Mouse (Mus musculus): ENCODE measurements around the gene Adamts8.
A peak's percentile ranks its signal among the peaks of the same experiment; 100 is the strongest.

Adamts8 gene

DNA sequence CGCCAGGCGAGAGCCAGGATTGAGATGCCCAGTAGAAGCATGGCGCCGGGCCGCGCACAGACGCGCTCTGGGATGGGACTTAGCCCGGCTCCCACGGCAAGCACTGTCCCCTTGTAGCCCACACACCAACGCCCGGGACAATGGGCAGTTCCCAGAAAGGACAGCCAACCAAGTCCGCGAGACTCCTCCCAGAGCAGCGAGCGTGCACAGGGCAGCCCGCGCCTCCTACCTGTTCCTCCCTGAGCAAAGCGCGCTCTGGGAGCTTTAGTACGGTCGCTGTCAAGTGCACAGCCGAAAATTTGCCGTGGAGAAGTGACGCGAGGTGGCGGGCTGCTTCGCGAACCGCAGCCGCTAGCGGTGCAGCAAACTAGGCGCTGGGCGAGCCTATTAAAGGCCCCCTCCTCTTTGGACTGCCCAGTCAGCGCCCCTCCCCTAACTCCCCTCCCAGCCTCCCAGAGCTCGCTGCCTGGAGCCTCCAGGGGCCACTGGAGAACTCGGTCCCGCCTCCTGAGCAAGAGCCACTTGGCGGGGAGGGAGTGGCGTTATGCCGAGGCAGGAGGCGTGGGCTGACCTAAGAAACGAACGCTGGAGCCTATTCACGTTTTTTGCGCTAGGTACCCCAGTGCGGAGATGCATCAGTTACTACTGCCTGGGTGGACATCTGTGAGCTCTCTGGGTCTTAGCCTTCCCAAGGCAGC lies 20.0 kb upstream of the Adamts8 start, which contains the start of gene Adamts15:
TSS of gene Adamts15 (minus strand) at position 256 of the 698 bp plus-strand sequence.
- peak; percentile 83 for DNase-seq

- no peak for DNase-seq
Measured at GRCm38 (mm10) chr9:30928759-30929158, 13.6 kb upstream of the Adamts8 start.

GRCm38 (mm10) chr9:30932346-30932745 lies 10.0 kb upstream of the Adamts8 start:
- no peak for DNase-seq

GRCm38 (mm10) chr9:30934827-30935226 lies 7.5 kb upstream of the Adamts8 start:
- no peak for DNase-seq

GRCm38 (mm10) chr9:30936674-30937438 lies 5.5 kb upstream of the Adamts8 start:
- DNase-seq, result peak in 1 of 2 experiments; percentile 84

DNA sequence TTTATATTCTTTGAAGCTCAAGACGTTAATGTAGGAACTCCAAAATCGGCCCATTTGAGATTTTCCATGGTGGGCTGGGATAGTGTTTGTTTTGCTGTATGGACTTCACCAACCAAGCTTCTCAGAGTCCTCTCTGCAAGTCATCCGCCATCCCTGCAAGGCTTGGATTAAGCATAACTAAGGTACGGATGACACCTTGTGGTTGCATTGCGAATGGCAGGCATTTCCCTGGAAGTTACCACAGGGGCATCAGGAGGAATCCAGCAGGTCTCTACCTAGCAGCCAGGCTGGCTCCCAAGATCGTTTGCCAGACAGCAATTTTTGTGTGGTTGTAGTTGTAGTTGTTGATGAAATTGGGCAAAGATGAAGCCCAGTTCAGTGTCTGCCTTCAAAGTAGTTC lies 2.0 kb upstream of the Adamts8 start:
- DNase-seq, result peak; percentile 86 to 94

DNA sequence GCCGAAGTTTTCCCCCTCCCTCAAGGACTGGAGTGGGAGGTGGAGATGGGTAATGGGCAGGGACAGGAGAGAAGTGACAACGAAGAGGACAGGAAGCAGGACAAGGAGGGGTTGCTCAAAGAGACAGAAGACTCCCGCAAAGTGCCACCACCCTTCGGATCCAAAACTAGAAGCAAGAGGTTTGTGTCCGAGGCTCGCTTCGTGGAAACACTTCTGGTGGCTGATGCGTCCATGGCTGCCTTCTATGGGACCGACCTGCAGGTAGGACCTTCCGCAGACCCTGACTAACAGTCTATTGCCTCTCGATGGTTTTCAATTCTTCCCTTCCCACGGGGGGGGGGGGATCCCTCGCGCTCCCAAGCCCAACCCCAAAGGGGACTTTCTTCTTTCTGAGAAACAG lies 979 bp downstream of the Adamts8 start:
- DNase-seq, result no peak

- DNase-seq, result no peak
Measured at GRCm38 (mm10) chr9:30944234-30944633, 1.9 kb downstream of the Adamts8 start.

- DNase-seq, result peak; percentile 59 to 60
Measured at GRCm38 (mm10) chr9:30945276-30945675, 2.9 kb downstream of the Adamts8 start.

- no peak for DNase-seq
Measured at GRCm38 (mm10) chr9:30949422-30949821, 7.1 kb downstream of the Adamts8 start.

DNA sequence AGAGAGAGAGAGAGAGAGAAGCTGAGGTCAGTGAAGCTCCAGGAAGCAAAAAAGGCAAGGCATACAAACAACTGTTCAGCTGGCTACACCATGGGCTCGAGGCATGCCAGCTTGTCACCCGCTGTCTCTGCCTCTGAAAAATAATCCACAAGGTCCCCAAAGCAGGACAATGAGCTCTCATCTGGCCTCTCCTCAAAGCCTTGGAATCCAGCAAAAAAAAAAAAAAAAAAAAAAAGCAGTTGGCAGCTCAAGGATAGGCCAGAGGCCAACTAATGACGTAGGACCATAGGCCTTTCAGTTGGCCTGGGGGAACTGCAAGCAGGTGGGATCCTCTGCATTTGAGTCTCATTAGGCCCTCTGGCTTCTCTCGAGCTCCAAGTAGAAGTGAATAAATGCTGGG lies 7.6 kb downstream of the Adamts8 start:
- no peak for DNase-seq

- peak in 1 of 2 experiments; percentile 42 for DNase-seq
Measured at GRCm38 (mm10) chr9:30950592-30950991, 8.2 kb downstream of the Adamts8 start.

DNA sequence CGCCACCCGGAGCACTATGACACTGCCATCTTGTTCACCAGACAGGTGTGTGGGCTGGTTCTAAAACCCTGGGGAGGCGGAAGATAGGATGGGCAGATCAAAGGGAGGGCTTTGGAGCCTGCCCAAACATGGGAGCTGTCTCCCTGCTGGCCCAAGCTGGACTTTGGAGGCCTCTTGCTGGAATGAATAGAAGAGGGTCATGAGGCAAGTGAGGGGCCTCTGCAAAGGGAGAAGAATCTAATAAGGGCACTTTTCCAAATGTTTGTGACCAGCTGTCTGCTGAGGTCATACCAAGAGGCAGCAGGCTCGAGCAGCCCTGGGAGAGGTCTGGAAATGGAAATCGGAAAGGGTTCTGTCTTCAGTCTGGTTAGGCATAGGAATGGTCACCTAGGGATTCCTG lies 9.1 kb downstream of the Adamts8 start:
- DNase-seq, result no peak

DNA sequence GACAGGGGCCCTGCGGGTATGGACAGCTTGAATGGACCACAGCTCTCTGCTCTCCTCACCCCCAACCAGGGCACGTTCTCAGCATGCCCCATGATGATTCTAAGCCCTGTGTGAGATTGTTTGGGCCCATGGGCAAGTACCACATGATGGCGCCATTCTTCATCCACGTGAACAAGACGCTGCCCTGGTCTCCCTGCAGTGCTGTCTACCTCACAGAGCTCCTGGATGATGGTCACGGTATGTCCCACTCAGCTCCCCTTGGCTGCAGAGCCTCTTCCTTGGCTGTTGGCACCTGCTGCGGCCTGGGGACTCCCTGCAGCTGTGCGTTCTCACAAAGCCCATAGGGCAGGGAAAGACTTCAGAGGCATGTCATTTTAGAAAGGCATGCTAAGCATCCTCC lies 10.9 kb downstream of the Adamts8 start:
- DNase-seq, result peak in 1 of 2 experiments; percentile 62

- DNase-seq, result no peak
Measured at GRCm38 (mm10) chr9:30955246-30955645, 12.9 kb downstream of the Adamts8 start.

DNA sequence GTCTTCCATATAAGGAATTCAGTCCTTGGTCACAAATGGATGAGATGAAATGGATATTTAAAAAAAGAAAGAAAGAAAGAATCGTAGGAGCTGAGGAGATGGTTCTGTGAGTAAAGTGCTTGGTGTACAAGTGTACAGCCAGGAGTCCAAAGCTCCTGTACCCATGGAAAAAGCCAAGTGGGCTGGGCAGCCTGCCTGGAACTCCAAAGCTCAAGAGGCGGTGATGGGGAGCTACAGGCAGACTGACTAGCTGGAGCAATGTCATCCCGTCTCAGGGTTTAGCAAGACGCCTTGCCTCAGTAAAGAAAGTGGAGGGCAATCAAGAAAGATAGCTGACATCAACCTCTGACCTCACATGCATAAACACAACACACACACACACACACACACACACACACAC lies 21.4 kb downstream of the Adamts8 start:
- DNase-seq, result peak in 1 of 2 experiments; percentile 27

DNA sequence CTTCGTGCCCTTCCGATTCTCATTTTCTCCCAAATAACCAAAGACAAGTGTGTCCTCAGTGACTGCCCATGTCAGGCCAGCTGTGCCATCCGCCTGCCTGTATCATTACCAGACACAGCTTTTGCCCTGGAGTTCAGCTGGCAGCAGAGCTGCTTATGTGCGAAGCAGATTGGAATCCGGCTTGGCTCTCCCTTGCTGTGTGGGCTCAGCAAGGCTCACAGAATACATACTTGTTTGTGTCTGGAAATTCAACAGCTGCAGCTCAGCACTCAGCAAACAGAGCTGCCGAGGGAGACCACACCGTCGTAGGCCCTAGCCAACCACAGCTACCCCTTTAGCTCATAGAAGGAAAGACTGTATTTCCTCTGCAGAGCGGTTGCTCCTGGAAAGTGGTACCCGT lies 22.3 kb downstream of the Adamts8 start:
- DNase-seq, result no peak

DNA sequence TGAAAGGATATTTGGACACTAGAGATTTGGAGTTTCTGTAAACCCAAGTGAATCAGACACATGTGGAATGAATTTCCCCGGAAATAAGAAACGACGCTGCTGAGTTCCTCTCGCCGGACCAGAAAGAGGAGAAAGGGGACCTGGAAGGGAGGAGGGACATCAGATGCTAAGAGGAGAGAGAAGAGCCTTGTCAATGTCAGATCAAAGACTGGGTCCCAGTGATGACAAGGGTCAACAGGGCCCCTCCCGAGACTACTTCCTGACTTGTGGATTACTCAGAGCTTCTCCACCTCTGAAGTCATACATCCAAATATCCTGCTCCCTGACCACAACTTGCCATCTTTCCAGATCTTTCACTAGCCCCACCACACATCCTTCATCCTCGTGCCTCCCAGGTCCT lies 24.5 kb downstream of the Adamts8 start:
- DNase-seq, result no peak

DNA sequence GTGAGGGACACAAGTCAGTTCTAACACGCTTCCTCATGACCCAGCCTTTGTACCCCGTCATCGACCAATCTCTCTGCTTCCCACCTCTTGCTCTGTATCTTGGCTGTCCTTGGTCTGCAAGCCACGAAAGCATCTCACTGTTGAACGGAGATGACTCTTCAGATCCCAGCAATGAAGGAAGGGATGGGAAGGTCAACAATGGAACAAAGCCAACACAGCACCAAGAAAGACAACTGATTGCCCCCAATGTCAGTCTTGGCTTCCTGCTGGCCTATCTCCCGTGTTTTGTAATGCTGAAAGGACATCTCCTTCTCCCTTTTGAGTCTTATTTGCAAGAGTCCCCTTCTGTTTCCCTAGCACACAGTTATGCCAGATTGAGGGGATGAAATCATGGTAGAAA lies 25.8 kb downstream of the Adamts8 start:
- DNase-seq, result no peak

DNA sequence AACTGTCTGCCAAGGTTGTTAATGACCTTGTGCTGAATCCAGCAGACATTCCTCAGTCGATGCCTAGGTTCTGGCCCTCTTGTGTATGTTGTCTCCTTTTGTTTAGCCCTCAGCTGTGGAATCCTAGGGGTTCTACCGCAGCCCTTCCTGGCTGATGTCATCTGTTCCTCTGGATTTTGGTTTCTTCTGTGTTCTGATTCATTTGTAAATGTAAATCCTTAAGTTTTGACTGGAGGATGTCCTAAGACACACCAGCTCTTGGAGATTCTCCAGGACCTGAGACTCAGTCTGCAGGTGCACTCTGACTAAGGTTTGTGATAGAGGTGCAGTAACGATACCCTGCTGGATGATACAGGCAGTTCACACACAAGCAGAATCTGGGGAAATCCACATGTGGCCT lies 27.6 kb downstream of the Adamts8 start:
- no peak for DNase-seq

GRCm38 (mm10) chr9:30971967-30972366 lies 29.6 kb downstream of the Adamts8 start:
- peak in 1 of 2 experiments; percentile 13 for DNase-seq

GRCm38 (mm10) chr9:30976339-30977023 lies 34.1 kb downstream of the Adamts8 start:
- no peak for DNase-seq

DNA sequence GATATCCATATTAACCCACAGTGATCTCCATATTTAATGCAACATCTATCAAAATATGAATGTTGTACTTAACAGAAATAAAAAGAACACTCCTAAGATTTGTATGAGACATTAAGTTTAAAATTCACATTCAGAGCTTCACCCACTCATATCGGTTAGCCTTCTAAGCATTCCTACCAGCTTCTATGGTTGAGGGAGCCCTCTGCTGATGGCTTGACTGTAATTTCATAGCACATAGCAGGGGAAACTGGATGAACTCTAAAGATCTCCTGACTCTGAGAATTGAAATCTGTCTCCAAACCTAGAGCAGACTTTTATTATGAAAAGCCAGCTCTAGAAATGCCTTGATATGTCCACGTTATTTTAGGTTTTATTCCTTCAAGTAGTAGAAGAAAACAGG lies 38.1 kb downstream of the Adamts8 start:
- DNase-seq, result no peak

DNA sequence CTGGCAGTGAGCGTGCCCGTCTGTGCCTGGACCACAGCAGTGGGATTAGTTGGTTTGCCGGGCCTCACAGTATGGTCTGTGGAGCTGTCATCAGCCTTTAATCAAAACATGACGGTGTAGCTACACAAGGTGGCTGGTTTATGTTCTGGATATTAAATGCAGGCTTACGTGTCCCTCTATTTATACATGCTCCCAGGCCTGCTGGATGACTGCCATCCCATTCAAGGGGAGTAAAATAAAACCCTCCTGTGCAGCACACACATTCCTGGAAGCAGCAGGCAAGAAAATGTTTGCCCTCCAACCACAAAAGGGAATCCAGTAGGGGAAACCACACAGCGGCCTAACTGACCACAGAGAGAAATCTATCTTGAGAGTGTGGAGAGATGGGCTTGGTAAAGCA lies 43.4 kb downstream of the Adamts8 start:
- no peak for DNase-seq

Measured in kidney, postnatal 36 days (tissue).